Mouse (Mus musculus) megakaryocyte-erythroid progenitor cell, adult 5-6 weeks (primary cell): Measurements from ENCODE around the gene Phf21a. TPM values are rescaled to one million over a fixed set of nuclear protein-coding genes. Genes with fewer than 3 reads are reported as not detected.

ENCODE experiments used
- ATAC-seq: replicated peaks from 2 replicates; pipeline ENCODE4 v1.8.0; 2016; ENCODE audit warnings: mild to moderate bottlenecking, inconsistent platforms; ENCODE audit not compliant: severe bottlenecking, poor library complexity, low FRiP score, low TSS enrichment
- total RNA-seq, 2 experiments: library from RNA; stranded (forward) in 1 of 2; stranded (reverse) in 1 of 2; fragments of 200-1000, 215-1000 nt in 1 of 2; fragments of >200 nt in 1 of 2; fragmentation: Nextera tagmentation in 1 of 2; gene quantifications; 2 replicates each; pipeline ENCODE4 v1.2.3; 2014 to 2017

Gene Phf21a
- total RNA-seq, 2 experiments from 2014 or later: 6.2 to 26.9 TPM

- no peak for ATAC-seq
Measured at GRCm38 (mm10) chr2:92172300-92172699, 79.4 kb downstream of the Phf21a start.

- ATAC-seq: no peak
Measured at GRCm38 (mm10) chr2:92173186-92173585, 80.3 kb downstream of the Phf21a start.

GRCm38 (mm10) chr2:92174265-92174664, 81.3 kb downstream of the Phf21a start:
- peak; percentile 100 for ATAC-seq

GRCm38 (mm10) chr2:92175002-92175401, 82.1 kb downstream of the Phf21a start:
- no peak for ATAC-seq

- no peak for ATAC-seq
Measured at GRCm38 (mm10) chr2:92176292-92176691, 83.4 kb downstream of the Phf21a start.

- no peak for ATAC-seq
Measured at GRCm38 (mm10) chr2:92182146-92182756, 89.3 kb downstream of the Phf21a start.

- peak; percentile 48 for ATAC-seq
Measured at GRCm38 (mm10) chr2:92182981-92183501, 90.1 kb downstream of the Phf21a start.

GRCm38 (mm10) chr2:92183613-92184076, 90.7 kb downstream of the Phf21a start:
- peak; percentile 80 for ATAC-seq

- peak; percentile 43; the same call in 1 of the 2 replicates for ATAC-seq
Measured at GRCm38 (mm10) chr2:92184077-92184921, 91.4 kb downstream of the Phf21a start.

- ATAC-seq: no peak; the same call in 1 of the 2 replicates
Measured at GRCm38 (mm10) chr2:92185062-92185765, 92.3 kb downstream of the Phf21a start.

- ATAC-seq: no peak
Measured at GRCm38 (mm10) chr2:92185766-92186450, 93.0 kb downstream of the Phf21a start.

GRCm38 (mm10) chr2:92187061-92187460, 94.1 kb downstream of the Phf21a start:
- ATAC-seq: no peak

GRCm38 (mm10) chr2:92188744-92189143, 95.8 kb downstream of the Phf21a start:
- ATAC-seq: no peak

GRCm38 (mm10) chr2:92190960-92191359, 98.0 kb downstream of the Phf21a start:
- ATAC-seq: 0 out of 2 replicates have a peak, but pooled peaks have one; percentile 21

GRCm38 (mm10) chr2:92191826-92192581, 99.1 kb downstream of the Phf21a start:
- peak; percentile 93 for ATAC-seq

- ATAC-seq: no peak
Measured at GRCm38 (mm10) chr2:92198126-92198525, 105.2 kb downstream of the Phf21a start.

- ATAC-seq: no peak
Measured at GRCm38 (mm10) chr2:92198747-92199146, 105.8 kb downstream of the Phf21a start.

GRCm38 (mm10) chr2:92199562-92200286, 106.8 kb downstream of the Phf21a start:
- ATAC-seq: no peak
